Mouse (Mus musculus): ENCODE measurements at regions not wholly inside any gene's neighbourhood (a gene's known extent, or its start where the extent isn't known, plus 50 kb on each side); places are given as distances from the start of the nearest gene placed in this dataset.

GRCm38 (mm10) chr8:104039526-104039925 lies 61.9 kb upstream of the Cdh5 start:
- TF ChIP-seq CHD2 (IDR thresholded peaks at IDR 0.05; ENCODE audit: low read depth, low read length) (no peak), ZC3H11A (IDR thresholded peaks at IDR 0.05; ENCODE audit: borderline replicate concordance, low read depth, low read length) (no peak), ZNF384 (IDR thresholded peaks at IDR 0.05; ENCODE audit: low read depth, low read length) (no peak), HCFC1 (IDR thresholded peaks at IDR 0.05; ENCODE audit: borderline replicate concordance, insufficient read depth, low read length) (no peak), MAFK (IDR thresholded peaks at IDR 0.05; ENCODE audit: insufficient read depth, low read depth, low read length) (no peak)
- in situ Hi-C loops (cut with MboI; ENCODE audit: low sequenced_read_pairs in 2 of 2, unreplicated experiment in 2 of 2), result no loop called here
- no peaks in the 10 kb centered on the region for H3K4me1 ChIP-seq (ENCODE audit: control insufficient read depth in 2 of 2, insufficient read depth in 2 of 2, low read length in 2 of 2, poor library complexity in 1 of 2)
- DNase-seq (ENCODE audit: low read depth, low spot score), result no peak
- no peak overlapping the region for H3K9ac ChIP-seq (ENCODE audit: insufficient read depth, low read depth, low read length, poor library complexity, severe bottlenecking)
- H3K27ac ChIP-seq (ENCODE audit: insufficient read depth, low read depth, low read length, poor library complexity, severe bottlenecking), result no peak overlapping the region
- H3K9me3 ChIP-seq (ENCODE audit: control insufficient read depth, insufficient read depth, low read depth, low read length), result no peaks in the 10 kb centered on the region
- H3K4me3 ChIP-seq (ENCODE audit: insufficient read depth in 1 of 2, low read depth in 1 of 2, low read length in 2 of 2, poor library complexity in 1 of 2, severe bottlenecking in 1 of 2), result peak overlapping the region in 1 of 2 experiments; percentile 10; a peak in 1 of 4 replicates
- no peaks in the 10 kb centered on the region for H3K36me3 ChIP-seq (ENCODE audit: control insufficient read depth, insufficient read depth, low read length, poor library complexity, severe bottlenecking)

DNA sequence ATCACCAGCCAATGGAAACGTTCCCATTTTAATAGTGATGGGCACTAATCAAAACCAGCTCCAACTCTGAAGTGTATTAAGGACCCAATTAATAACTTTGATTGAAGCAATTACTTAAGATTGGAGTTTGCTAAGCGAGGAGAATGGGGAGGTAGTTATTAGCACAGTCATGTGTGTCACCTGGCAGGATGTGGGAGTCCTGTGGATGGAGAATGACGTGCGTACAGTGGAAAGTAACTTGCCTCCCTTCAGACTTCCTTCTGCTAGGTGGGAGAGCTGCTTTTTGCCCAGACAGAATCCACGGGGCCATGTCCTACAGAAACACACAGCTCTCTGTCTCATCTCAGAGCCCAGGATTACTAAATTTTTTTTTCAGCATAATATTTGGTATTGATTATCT lies 59.9 kb upstream of the Cdh5 start:
- no peaks in the 10 kb centered on the region for H3K9me3 ChIP-seq (ENCODE audit: control insufficient read depth, insufficient read depth, low read depth, low read length)
- H3K4me3 ChIP-seq (ENCODE audit: insufficient read depth in 1 of 2, low read depth in 1 of 2, low read length in 2 of 2, poor library complexity in 1 of 2, severe bottlenecking in 1 of 2), result no peak overlapping the region
- in situ Hi-C loops (cut with MboI; ENCODE audit: low sequenced_read_pairs in 2 of 2, unreplicated experiment in 2 of 2), result no loop called here
- no peak for TF ChIP-seq HCFC1 (IDR thresholded peaks at IDR 0.05; ENCODE audit: borderline replicate concordance, insufficient read depth, low read length)
- no peak for TF ChIP-seq ZC3H11A (IDR thresholded peaks at IDR 0.05; ENCODE audit: borderline replicate concordance, low read depth, low read length)
- no peak for TF ChIP-seq MAFK (IDR thresholded peaks at IDR 0.05; ENCODE audit: insufficient read depth, low read depth, low read length)
- no peak for TF ChIP-seq CHD2 (IDR thresholded peaks at IDR 0.05; ENCODE audit: low read depth, low read length)
- no peak for TF ChIP-seq ZNF384 (IDR thresholded peaks at IDR 0.05; ENCODE audit: low read depth, low read length)
- no peak for DNase-seq (ENCODE audit: low read depth, low spot score)
- no peak overlapping the region for H3K27ac ChIP-seq (ENCODE audit: insufficient read depth, low read depth, low read length, poor library complexity, severe bottlenecking)
- no peak overlapping the region for H3K9ac ChIP-seq (ENCODE audit: insufficient read depth, low read depth, low read length, poor library complexity, severe bottlenecking)
- H3K36me3 ChIP-seq (ENCODE audit: control insufficient read depth, insufficient read depth, low read length, poor library complexity, severe bottlenecking), result no peaks in the 10 kb centered on the region
- H3K4me1 ChIP-seq (ENCODE audit: control insufficient read depth in 2 of 2, insufficient read depth in 2 of 2, low read length in 2 of 2, poor library complexity in 1 of 2), result no peaks in the 10 kb centered on the region

GRCm38 (mm10) chr8:104042434-104042833 lies 59.0 kb upstream of the Cdh5 start:
- Histone ChIP-seq H3K9ac (ENCODE audit: insufficient read depth, low read depth, low read length, poor library complexity, severe bottlenecking) (no peak overlapping the region), H3K9me3 (ENCODE audit: control insufficient read depth, insufficient read depth, low read depth, low read length) (no peaks in the 10 kb centered on the region), H3K4me3 (ENCODE audit: insufficient read depth in 1 of 2, low read depth in 1 of 2, low read length in 2 of 2, poor library complexity in 1 of 2, severe bottlenecking in 1 of 2) (no peak overlapping the region), H3K27ac (ENCODE audit: insufficient read depth, low read depth, low read length, poor library complexity, severe bottlenecking) (no peak overlapping the region), H3K36me3 (ENCODE audit: control insufficient read depth, insufficient read depth, low read length, poor library complexity, severe bottlenecking) (no peaks in the 10 kb centered on the region), H3K4me1 (ENCODE audit: control insufficient read depth in 2 of 2, insufficient read depth in 2 of 2, low read length in 2 of 2, poor library complexity in 1 of 2) (no peaks in the 10 kb centered on the region)
- TF ChIP-seq ZC3H11A (IDR thresholded peaks at IDR 0.05; ENCODE audit: borderline replicate concordance, low read depth, low read length) (no peak), HCFC1 (IDR thresholded peaks at IDR 0.05; ENCODE audit: borderline replicate concordance, insufficient read depth, low read length) (no peak), MAFK (IDR thresholded peaks at IDR 0.05; ENCODE audit: insufficient read depth, low read depth, low read length) (no peak), ZNF384 (IDR thresholded peaks at IDR 0.05; ENCODE audit: low read depth, low read length) (no peak), CHD2 (IDR thresholded peaks at IDR 0.05; ENCODE audit: low read depth, low read length) (no peak)
- no peak for DNase-seq (ENCODE audit: low read depth, low spot score)
- in situ Hi-C loops (cut with MboI; ENCODE audit: low sequenced_read_pairs in 2 of 2, unreplicated experiment in 2 of 2), result no loop called here

- no peaks in the 10 kb centered on the region for H3K9me3 ChIP-seq (ENCODE audit: control insufficient read depth, insufficient read depth, low read depth, low read length)
- H3K27ac ChIP-seq (ENCODE audit: insufficient read depth, low read depth, low read length, poor library complexity, severe bottlenecking), result no peak overlapping the region
- no peaks in the 10 kb centered on the region for H3K4me1 ChIP-seq (ENCODE audit: control insufficient read depth in 2 of 2, insufficient read depth in 2 of 2, low read length in 2 of 2, poor library complexity in 1 of 2)
- no peak for DNase-seq (ENCODE audit: low read depth, low spot score)
- in situ Hi-C loops (cut with MboI; ENCODE audit: low sequenced_read_pairs in 2 of 2, unreplicated experiment in 2 of 2), result no loop called here
- H3K4me3 ChIP-seq (ENCODE audit: insufficient read depth in 1 of 2, low read depth in 1 of 2, low read length in 2 of 2, poor library complexity in 1 of 2, severe bottlenecking in 1 of 2), result no peak overlapping the region
- TF ChIP-seq HCFC1 (IDR thresholded peaks at IDR 0.05; ENCODE audit: borderline replicate concordance, insufficient read depth, low read length), result no peak
- TF ChIP-seq ZC3H11A (IDR thresholded peaks at IDR 0.05; ENCODE audit: borderline replicate concordance, low read depth, low read length), result no peak
- no peak for TF ChIP-seq MAFK (IDR thresholded peaks at IDR 0.05; ENCODE audit: insufficient read depth, low read depth, low read length)
- no peak for TF ChIP-seq CHD2 (IDR thresholded peaks at IDR 0.05; ENCODE audit: low read depth, low read length)
- TF ChIP-seq ZNF384 (IDR thresholded peaks at IDR 0.05; ENCODE audit: low read depth, low read length), result no peak
- no peak overlapping the region for H3K9ac ChIP-seq (ENCODE audit: insufficient read depth, low read depth, low read length, poor library complexity, severe bottlenecking)
- H3K36me3 ChIP-seq (ENCODE audit: control insufficient read depth, insufficient read depth, low read length, poor library complexity, severe bottlenecking), result no peaks in the 10 kb centered on the region
Measured at GRCm38 (mm10) chr8:104048037-104048436, 53.4 kb upstream of the Cdh5 start.

GRCm38 (mm10) chr8:104049181-104049580 lies 52.2 kb upstream of the Cdh5 start:
- Histone ChIP-seq H3K4me3 (ENCODE audit: insufficient read depth in 1 of 2, low read depth in 1 of 2, low read length in 2 of 2, poor library complexity in 1 of 2, severe bottlenecking in 1 of 2) (no peak overlapping the region), H3K27ac (ENCODE audit: insufficient read depth, low read depth, low read length, poor library complexity, severe bottlenecking) (no peak overlapping the region), H3K9ac (ENCODE audit: insufficient read depth, low read depth, low read length, poor library complexity, severe bottlenecking) (no peak overlapping the region), H3K9me3 (ENCODE audit: control insufficient read depth, insufficient read depth, low read depth, low read length) (no peaks in the 10 kb centered on the region), H3K4me1 (ENCODE audit: control insufficient read depth in 2 of 2, insufficient read depth in 2 of 2, low read length in 2 of 2, poor library complexity in 1 of 2) (no peaks in the 10 kb centered on the region), H3K36me3 (ENCODE audit: control insufficient read depth, insufficient read depth, low read length, poor library complexity, severe bottlenecking) (no peaks in the 10 kb centered on the region)
- no peak for DNase-seq (ENCODE audit: low read depth, low spot score)
- TF ChIP-seq HCFC1 (IDR thresholded peaks at IDR 0.05; ENCODE audit: borderline replicate concordance, insufficient read depth, low read length) (no peak), ZNF384 (IDR thresholded peaks at IDR 0.05; ENCODE audit: low read depth, low read length) (no peak), ZC3H11A (IDR thresholded peaks at IDR 0.05; ENCODE audit: borderline replicate concordance, low read depth, low read length) (no peak), CHD2 (IDR thresholded peaks at IDR 0.05; ENCODE audit: low read depth, low read length) (no peak), MAFK (IDR thresholded peaks at IDR 0.05; ENCODE audit: insufficient read depth, low read depth, low read length) (no peak)
- in situ Hi-C loops (cut with MboI; ENCODE audit: low sequenced_read_pairs in 2 of 2, unreplicated experiment in 2 of 2), result no loop called here
